Mouse (Mus musculus) erythroid progenitor cell, adult 5-6 weeks (primary cell): ENCODE results near the gene Pxn. TPM values are rescaled to one million over a fixed set of nuclear protein-coding genes. Genes with fewer than 3 reads are reported as not detected.

Experiments used
- ATAC-seq: replicated peaks from 2 replicates; pipeline ENCODE4 v1.8.0; 2016; ENCODE audit warnings: moderate number of reproducible peaks, mild to moderate bottlenecking, moderate TSS enrichment, inconsistent platforms; ENCODE audit not compliant: poor library complexity, low FRiP score, severe bottlenecking
- total RNA-seq, 2 experiments: library from RNA; stranded (forward) in 1 of 2; stranded (reverse) in 1 of 2; fragments of 150-400 nt in 1 of 2; fragments of 186-747, 209-891 nt in 1 of 2; gene quantifications; 2 replicates each; pipeline versions ENCODE4 v1.2.3 to v1.2.4; 2015 to 2017; ENCODE audit warnings: low replicate concordance in 2 of 2

Gene Pxn
- total RNA-seq, 2 experiments from 2014 or later, result 11.1 to 18.9 TPM

GRCm38 (mm10) chr5:115522981-115523499, 16.6 kb downstream of the Pxn start:
- ATAC-seq, result no peak

- ATAC-seq, result no peak
These were observed 17.5 kb downstream of the Pxn start for GRCm38 (mm10) chr5:115523971-115524370.

GRCm38 (mm10) chr5:115524471-115524870, 18.0 kb downstream of the Pxn start:
- ATAC-seq, result no peak

- ATAC-seq, result no peak
These were observed 18.9 kb downstream of the Pxn start for GRCm38 (mm10) chr5:115525416-115525815.

GRCm38 (mm10) chr5:115525943-115526342, 19.5 kb downstream of the Pxn start:
- no peak for ATAC-seq

- ATAC-seq, result no peak
These were observed 20.2 kb downstream of the Pxn start for GRCm38 (mm10) chr5:115526456-115527202.

- no peak for ATAC-seq
These were observed 21.7 kb downstream of the Pxn start for GRCm38 (mm10) chr5:115528128-115528527.

GRCm38 (mm10) chr5:115529364-115529741, 22.9 kb downstream of the Pxn start:
- ATAC-seq, result no peak

GRCm38 (mm10) chr5:115529742-115530446, 23.4 kb downstream of the Pxn start:
- no peak for ATAC-seq

GRCm38 (mm10) chr5:115530447-115530809, 24.0 kb downstream of the Pxn start:
- no peak for ATAC-seq

GRCm38 (mm10) chr5:115531671-115532270, 25.3 kb downstream of the Pxn start:
- peak; percentile 92 for ATAC-seq

- ATAC-seq, result no peak
These were observed 27.8 kb downstream of the Pxn start for GRCm38 (mm10) chr5:115534290-115534731.

GRCm38 (mm10) chr5:115534856-115535255, 28.4 kb downstream of the Pxn start:
- ATAC-seq, result no peak

GRCm38 (mm10) chr5:115535635-115536034, 29.2 kb downstream of the Pxn start:
- no peak for ATAC-seq

- ATAC-seq, result no peak
These were observed 31.7 kb downstream of the Pxn start for GRCm38 (mm10) chr5:115538017-115538692.

GRCm38 (mm10) chr5:115538693-115539043, 32.2 kb downstream of the Pxn start:
- ATAC-seq, result peak; percentile 71

- peak; percentile 9; the same call in 1 of the 2 replicates for ATAC-seq
These were observed 36.3 kb downstream of the Pxn start for GRCm38 (mm10) chr5:115542635-115543384.

- peak; percentile 46; the same call in 1 of the 2 replicates for ATAC-seq
These were observed 37.2 kb downstream of the Pxn start for GRCm38 (mm10) chr5:115543509-115544253.
